Mouse (Mus musculus): ENCODE data around the gene Ms4a15.

The Ms4a15 gene

DNA sequence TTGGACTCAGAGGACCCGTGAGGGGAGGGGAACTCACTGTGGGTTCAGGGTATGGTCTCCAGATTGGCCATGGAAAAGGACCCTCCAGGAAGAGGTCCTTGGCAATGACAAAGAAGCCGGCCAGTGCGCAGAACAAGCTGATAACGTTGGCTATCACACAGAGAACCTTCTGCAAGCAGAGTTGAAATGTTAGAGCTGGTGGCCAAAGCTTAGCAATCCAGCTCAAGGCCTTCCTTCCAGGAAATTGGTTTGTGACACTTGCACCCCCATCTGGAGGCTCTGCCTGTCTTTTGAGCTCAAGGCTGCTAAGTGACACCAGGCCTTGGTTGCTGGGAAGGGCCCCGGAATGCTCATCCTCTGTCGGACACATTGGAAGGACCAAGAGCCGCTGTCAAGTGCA is 27.3 kb downstream of the Ms4a15 start:
- CTCF ChIA-PET = no interaction called here

DNA sequence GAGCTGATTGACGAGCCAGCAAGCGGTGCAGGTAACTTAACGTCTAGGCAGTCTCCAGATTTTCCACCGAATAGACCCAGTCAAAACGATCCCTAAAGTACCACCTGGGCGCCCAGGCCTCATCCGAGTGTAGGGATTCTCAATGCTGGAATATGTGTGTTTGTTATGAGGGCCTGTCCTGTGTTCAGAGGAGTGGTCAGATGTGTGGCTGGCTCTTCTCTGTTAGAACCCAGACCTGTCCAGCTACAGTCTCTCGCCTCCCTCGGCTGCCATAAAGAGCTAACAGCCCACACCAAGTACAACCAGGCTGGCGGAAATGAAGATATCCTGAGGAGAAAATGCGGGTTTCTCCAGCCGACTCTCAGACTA is 33.1 kb downstream of the Ms4a15 start:
- CTCF ChIA-PET = interaction anchor here (0.9 kb wide), 1 partner anchor 47 kb away, joined by 3 read pairs; no protein-coding TSS in a partner anchor

DNA sequence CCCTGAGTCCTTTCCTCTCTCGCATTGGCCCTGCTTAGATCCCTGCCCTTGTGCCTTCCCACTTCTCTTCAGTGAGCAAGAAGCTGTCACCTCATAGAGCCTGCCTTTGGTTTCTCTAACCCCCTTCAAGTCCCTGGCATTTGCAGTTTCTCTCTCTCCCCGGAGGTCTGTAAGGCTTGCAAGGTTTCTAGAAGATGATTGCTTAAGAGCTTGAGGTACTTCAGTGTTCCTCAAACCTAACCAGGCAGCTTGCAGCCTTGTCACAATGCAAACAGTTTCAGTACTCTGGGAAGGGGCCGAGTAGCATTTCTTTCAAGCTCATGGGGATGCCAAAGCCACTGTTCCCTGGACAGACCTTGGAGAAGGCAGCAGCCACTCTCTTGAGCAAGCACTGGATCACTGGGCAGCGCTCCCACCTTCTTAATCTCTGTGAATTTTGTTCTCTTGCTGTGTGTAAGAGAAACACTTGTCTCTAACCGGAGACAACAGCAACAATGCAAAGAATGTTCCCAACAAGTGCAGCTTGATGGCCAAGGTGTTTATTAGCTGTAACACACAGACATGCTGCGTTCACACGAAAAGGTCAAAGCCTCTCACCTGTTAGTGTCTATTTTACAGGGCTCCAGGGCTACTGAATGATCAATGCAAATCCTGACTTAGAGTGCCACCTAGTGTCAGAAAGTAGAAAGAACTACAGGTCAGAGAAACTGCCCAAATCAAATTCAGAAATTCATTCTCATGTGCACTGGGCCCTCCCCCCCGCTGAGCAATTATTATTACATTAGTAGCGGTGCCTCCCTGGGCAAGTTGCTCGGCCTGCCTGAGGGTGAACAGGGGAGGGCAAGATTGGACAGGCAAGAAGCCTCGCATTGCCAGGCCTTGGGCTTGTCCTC is 33.7 kb downstream of the Ms4a15 start:
- CTCF ChIA-PET = interaction anchor here (0.9 kb wide), 1 partner anchor 47 kb away, joined by 3 read pairs; no protein-coding TSS in a partner anchor

DNA sequence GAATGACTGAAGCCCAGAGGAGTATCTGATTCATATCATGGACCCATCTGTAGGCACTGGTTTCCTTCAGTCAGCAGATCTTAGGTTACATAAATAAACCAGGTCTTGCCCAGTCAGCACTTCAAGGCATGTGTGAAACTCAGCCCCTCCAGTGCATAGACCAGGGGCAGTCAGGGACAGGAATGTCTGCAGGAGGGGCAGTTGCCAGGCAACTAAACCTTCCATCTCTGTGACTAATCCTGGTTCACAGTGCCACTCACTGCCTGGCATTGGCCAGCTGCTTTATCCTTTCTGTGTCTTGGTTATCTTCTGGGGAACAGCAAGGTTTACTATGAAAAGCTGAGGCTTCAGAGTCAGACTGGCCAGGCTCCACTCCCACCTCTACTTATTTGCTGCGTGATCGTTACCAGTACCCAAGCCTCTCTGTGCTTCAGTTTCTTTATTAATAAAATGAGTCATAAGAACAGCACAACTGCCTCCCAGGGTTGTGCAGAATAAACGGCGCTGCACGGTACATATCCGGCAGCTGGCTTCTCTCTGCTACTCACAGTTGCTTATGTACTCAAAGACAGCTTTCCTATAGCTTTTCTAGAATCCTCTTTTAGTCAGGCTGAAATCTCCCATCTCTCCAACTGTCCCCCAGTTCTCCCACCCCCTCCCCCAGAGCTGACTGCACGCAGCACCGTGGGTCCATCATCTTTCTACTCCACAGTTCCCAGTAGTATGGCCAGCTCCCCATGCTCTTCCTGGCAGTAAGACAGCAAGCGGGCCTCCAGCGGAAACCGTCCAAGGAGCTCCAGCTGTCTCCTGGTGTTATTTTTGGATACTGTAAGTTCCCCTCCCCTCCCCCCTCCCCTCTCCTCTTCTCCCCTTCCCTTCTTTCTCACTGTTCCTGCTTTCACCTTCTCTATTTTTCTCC is 40.8 kb downstream of the Ms4a15 start:
- CTCF ChIA-PET = interaction anchor here (0.5 to 0.7 kb wide), 3 partner anchors 232 to 1057 kb away, joined by 5 to 6 read pairs (median 6); no protein-coding TSS in a partner anchor

DNA sequence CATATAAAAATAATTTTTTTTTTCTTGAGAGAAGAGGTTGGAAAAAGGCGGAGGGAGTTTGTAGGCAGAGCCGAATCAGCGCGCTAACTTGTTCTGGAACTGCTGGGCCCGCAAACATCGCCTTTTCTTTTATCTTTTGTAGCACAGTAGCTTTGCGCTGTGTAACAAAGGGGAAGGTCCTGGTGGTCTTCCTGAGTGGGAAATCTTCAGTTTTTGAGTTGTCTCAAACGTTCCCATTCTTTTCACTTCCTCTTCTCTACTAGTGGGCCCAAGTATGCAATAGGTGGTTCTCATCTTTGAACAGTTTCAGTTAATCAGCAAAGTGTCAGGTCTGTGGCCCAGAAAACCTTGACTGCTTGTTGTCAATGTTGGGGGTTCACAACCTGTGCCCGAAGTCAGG is 43.5 kb downstream of the Ms4a15 start:
- CTCF ChIA-PET = interaction anchor here (0.7 kb wide), 1 partner anchor 167 kb away, joined by 14 read pairs; no protein-coding TSS in a partner anchor

DNA sequence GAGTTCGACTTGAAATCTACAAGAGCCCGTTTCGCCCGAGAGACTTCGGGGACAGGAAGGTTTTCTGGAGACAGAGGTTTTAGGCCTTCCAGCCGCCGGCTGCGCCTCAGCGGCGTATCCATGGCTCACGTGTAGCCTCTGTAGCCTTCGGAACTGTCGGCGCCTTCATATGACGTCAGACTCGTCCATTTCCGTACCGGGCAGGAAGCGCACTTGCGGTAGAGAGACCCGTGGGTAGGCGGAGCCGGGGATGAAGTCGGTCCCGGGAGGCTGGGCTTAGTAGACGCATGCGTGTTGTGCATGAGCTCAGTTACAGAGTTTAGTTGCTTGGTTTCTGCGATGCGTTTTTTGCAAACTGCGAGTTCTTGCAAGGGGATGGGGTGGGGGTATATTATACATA is 43.9 kb downstream of the Ms4a15 start, which contains the start of gene Ccdc86:
Gene Ccdc86, minus strand, starts transcription at position 155 of the 400 bp plus-strand sequence.
- CTCF ChIA-PET = interaction anchor here (0.7 kb wide), 1 partner anchor 167 kb away, joined by 14 read pairs; no protein-coding TSS in a partner anchor

DNA sequence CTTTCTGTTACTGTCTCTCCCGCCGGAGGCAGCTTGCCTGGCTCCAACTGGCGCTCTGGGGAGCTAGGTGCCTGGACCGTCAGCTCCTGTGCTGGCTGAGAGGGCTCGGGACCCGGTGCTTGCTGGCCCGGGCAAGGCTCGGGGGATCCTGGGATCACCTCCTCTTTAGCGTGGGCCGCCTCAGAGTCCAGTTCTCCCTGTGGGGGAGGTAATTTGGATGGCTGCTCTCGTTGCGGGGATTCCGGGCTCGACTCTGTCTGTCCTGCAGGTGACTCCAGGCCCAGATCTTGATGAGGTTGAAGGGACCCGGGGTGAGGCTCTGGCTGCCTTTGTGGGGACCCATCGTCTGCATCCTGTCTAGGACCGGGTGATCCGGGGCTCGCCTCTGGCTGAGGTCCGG is 44.6 kb downstream of the Ms4a15 start:
- CTCF ChIA-PET = no interaction called here

DNA sequence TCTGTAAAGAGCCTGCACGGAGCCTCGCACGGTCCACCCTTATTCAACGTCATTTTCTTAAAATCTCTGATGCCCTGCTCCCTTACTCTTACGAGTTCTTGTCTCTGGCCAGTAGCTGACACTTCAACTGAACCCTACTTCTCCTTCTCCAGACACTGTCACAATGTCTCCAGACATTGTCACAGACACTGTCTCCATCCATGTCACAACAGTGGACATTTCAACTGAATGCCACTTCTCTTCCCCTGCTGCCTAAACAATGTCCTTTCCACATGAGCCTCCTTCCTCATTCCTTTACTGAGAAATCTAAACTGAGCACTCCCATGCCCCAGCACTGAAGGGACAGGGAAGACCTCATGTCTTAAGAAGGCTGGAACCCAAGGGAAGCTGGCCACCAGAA is 45.8 kb downstream of the Ms4a15 start:
- CTCF ChIA-PET = no interaction called here

DNA sequence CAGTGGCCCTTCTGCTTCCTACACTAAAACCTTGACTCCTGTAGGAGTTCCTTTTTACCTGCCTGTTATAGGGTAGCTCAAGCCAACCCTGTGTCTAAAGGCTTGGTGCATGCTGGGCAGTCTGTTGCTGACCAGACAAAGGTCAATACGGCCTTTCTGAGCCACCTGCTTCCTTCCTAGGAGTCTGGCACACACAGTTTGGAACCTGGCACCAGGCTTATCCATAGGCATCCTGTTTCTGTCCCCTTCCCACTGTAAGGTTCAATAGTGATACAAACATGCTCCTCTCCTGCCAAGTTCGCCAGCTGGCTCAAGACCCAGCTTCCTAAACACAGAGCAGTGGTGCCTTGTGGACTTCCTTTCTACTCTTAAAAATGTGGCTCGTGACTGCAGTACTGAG is 46.5 kb downstream of the Ms4a15 start:
- CTCF ChIA-PET = no interaction called here

DNA sequence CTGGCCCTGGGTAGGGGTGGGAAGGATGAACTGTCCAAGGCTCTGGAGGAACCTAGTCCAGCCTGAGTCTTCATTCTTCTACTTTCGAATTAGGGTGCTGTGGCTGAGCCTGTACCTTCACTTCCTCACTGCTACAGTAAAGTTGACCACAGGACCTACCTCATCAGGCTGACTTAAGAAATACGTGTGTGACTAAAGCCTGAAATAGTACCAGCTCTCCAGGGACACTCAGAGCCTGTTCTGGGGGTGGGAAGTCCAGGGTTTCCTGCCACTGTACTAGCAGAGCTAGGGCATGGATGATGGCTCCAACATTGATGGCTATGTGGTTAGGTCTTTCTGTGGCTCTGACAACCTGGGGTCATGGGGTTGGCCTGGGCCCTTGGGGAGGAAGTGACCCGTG is 49.1 kb downstream of the Ms4a15 start:
- CTCF ChIA-PET = interaction anchor here (0.8 kb wide), 1 partner anchor 35 kb away, joined by 5 read pairs; no protein-coding TSS in a partner anchor

DNA sequence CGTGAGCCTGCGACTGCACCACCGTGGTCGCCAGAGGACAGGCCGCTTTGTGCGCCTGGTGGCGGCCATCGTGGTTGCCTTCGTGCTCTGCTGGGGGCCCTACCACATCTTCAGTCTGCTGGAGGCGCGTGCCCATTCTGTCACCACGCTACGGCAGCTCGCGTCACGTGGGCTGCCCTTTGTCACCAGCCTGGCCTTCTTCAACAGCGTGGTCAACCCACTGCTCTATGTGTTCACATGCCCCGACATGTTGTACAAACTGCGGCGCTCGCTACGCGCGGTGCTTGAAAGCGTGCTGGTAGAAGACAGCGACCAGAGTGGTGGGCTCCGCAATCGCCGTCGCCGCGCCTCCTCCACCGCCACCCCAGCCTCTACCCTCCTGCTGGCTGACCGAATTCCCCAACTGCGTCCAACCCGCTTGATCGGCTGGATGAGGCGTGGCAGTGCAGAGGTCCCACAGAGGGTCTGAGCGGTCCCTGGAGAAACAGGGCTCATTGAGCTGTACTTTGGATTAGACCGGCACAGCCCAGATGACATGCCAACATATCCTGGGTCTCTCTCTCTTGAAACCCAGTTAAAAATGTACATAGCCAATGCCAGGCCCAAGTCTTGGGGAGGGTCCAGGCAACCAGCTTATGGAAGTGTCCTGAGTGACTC is 52.1 kb downstream of the Ms4a15 start:
- CTCF ChIA-PET = interaction anchor here (0.5 kb wide), 2 partner anchors 25 to 978 kb away, joined by 4 to 6 read pairs; no protein-coding TSS in a partner anchor

DNA sequence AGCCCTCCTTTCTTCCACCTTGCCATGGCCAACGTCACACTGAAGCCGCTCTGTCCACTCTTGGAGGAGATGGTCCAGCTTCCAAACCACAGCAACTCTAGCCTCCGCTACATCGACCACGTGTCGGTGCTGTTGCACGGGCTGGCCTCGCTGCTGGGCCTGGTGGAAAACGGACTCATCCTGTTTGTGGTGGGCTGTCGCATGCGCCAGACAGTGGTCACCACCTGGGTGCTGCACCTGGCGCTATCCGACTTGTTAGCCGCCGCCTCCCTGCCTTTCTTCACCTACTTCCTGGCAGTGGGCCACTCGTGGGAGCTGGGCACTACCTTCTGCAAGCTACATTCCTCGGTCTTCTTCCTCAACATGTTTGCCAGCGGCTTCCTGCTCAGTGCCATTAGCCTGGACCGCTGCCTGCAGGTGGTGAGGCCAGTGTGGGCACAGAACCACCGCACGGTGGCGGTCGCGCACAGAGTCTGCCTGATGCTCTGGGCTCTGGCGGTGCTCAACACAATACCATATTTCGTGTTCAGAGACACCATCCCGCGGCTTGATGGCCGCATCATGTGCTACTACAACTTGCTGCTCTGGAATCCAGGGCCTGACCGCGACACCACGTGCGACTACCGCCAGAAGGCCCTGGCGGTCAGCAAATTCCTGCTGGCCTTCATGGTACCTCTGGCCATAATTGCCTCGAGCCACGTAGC is 52.8 kb downstream of the Ms4a15 start:
- CTCF ChIA-PET = no interaction called here

DNA sequence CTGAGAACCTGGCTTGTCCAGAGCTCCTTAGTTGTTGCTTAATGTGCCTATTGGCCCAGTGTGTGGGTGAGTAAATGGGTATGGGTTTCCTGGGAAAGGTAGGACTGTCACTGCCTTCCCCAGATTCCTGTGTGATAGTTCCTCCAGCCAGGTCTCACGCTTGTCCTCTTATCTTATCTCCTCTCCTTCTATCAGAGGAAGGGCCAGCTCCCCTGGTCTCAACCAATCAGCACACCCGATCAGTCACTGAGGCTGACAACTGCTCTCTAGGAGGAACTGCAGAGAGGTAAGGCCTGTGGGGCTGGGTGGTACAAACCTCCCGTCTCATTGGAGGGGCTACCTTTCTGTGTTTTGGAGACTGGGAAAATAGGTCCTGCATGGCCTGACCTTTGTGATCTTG is 54.3 kb downstream of the Ms4a15 start:
- CTCF ChIA-PET = no interaction called here

DNA sequence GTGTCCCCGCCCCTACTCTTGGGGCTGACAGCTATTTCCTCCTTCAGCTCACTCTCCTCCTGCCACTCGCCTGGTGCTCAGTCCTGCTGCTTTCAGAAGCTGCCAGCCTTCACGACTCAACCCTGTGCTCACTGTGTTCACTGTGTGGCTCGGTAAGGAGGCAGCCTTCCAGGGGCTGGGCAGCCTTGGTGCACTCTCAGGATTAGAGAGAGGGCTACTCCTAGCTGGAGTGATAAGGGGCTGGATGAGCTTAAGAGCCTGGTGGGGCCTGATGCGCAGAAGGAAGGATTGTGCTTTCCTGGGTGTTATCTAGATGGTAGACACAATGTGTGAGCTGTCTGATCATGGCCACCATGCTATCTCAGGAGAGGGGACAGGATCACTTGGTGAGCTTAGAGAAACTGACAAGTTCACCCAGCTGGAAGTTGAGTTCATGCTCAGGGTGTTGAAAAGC is 55.9 kb downstream of the Ms4a15 start, which contains the start of gene Ptgdr2:
Gene Ptgdr2, plus strand, starts transcription at position 51 of the 454 bp plus-strand sequence.
- CTCF ChIA-PET = no interaction called here

DNA sequence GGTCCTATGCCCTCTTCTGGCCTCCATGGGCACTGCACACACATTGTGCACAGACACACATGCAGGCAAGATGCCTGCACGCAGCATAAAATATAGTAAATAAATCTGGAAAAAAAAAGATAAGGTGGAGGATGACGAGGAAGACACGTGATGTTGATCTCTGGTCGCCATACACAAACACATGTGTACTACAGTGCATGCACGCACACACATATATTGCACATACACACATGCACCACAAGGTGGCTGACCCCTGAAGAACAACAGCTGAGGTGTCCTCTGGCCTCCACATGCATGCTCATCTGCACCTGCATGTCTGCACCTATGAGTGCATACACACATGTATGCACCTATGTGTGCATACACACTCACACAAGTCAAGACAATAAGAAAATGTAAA is 57.0 kb downstream of the Ms4a15 start:
- CTCF ChIA-PET = no interaction called here

DNA sequence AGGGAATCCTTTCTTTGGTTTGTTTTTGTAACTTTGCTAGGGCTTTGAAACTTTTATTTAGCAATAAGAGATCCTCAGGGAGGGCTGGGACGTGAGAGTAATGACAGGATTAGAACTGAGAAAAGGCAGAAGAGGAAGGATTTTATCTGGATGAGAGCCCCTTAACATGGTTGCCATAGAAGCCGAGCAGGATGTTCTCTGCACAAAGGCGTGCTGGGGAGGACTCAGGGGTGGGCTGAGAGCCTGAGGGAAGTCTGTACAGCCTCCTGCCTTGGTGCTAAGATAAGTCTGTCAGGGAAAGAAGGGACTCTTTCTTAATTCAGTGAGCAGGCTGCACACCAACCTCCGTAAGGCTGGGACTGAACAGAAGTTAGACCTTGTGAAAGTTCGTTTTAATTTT is 58.0 kb downstream of the Ms4a15 start:
- CTCF ChIA-PET = no interaction called here

DNA sequence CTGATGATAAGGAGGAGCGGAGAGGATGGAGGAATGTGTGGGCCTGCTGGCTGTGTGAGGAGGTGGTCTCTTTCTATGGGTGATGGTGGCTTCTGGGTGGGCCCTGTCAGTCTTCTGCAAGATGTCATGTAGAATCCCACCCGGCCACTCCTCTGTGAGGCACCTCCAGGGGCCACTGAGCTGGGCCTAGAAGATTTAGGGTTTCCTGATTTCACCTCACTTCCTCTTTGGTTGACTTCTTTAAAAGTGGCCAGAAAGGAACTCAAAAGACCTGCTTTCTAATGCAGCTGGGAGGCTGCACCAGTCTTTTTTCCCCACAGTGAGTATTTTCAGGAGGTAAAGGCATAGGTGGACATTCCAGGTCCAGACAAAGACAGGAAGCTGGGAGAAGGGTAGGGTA is 62.4 kb downstream of the Ms4a15 start:
- CTCF ChIA-PET = no interaction called here
